Mouse (Mus musculus) lung, adult 2 months (tissue): ENCODE results near the gene Slco3a1.

ENCODE experiments used
- CTCF ChIP-seq: fragments of 200-500 bp; IDR thresholded peaks from 2 replicates; pipeline ENCODE4 v1.5.1; 2011; ENCODE audit warnings: mild to moderate bottlenecking, low read length, control low read depth; ENCODE audit not compliant: insufficient read depth
- POLR2A ChIP-seq: fragments of 200-500 bp; IDR thresholded peaks from 2 replicates; pipeline ENCODE4 v1.6.1; 2011; ENCODE audit warnings: low read depth, mild to moderate bottlenecking, control low read depth, low read length, borderline replicate concordance; ENCODE audit errors: extremely low read depth

DNA sequence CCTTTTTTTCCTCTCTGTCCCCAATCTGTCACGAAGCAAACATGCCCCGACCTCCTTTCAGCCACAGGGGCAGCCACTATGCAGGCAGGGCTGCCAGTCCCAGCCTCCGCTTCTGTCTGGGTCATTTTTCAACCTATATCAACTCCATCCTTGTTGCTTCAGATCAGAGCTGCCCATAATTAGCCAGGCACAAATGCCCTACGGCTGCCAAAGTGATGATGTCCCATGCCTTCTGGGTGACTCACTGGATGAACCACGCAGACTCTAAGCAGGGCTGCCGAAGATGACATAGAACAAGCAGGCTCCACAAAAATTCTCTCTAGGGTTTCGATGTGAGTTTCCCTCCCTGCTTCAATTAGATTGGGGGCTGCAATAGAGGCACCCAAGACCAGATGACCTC lies 89.9 kb downstream of the Slco3a1 start:
- TF ChIP-seq POLR2A (no peak), CTCF (no peak)
